Mouse (Mus musculus) fat pad, adult 2 months (tissue): ENCODE results near the gene 4930449I24Rik.
"Not testable (repeated sequence)": the region's sequence is repeated elsewhere in the genome, so short reads cannot be mapped to it uniquely, and the experiment has no call there.

ENCODE experiments used
- DNase-seq: peaks from one replicate; pipeline ENCODE4 v3.0.0-alpha.2; 2011; ENCODE audit warnings: low read depth, low spot score; ENCODE audit errors: extremely low read depth

4930449I24Rik gene

GRCm38 (mm10) chr5:146502099-146502498 lies at the start of gene 4930449I24Rik:
TSS of gene 4930449I24Rik (plus strand) at chr5:146502399.
- DNase-seq = not testable (repeated sequence)

GRCm38 (mm10) chr5:146453556-146453955 lies 48.6 kb upstream of the 4930449I24Rik start:
- DNase-seq = no peak

GRCm38 (mm10) chr5:146461612-146462011 lies 40.6 kb upstream of the 4930449I24Rik start:
- DNase-seq = no peak

- DNase-seq = no peak
Observed at GRCm38 (mm10) chr5:146466663-146467062, 35.5 kb upstream of the 4930449I24Rik start.

GRCm38 (mm10) chr5:146468311-146468710 lies 33.9 kb upstream of the 4930449I24Rik start:
- DNase-seq = no peak

GRCm38 (mm10) chr5:146470821-146471220 lies 31.4 kb upstream of the 4930449I24Rik start:
- no peak for DNase-seq

GRCm38 (mm10) chr5:146471311-146471710 lies 30.9 kb upstream of the 4930449I24Rik start:
- DNase-seq = no peak

- no peak for DNase-seq
Observed at GRCm38 (mm10) chr5:146471821-146472220, 30.4 kb upstream of the 4930449I24Rik start.

- not testable (repeated sequence) for DNase-seq
Observed at GRCm38 (mm10) chr5:146479564-146479963, 22.6 kb upstream of the 4930449I24Rik start.

GRCm38 (mm10) chr5:146481665-146482064 lies 20.5 kb upstream of the 4930449I24Rik start, which contains the start of gene Gm6408:
TSS of gene Gm6408 (plus strand) at chr5:146481965.
- DNase-seq = not testable (repeated sequence)

- DNase-seq = not testable (repeated sequence)
Observed at GRCm38 (mm10) chr5:146488959-146489358, 13.2 kb upstream of the 4930449I24Rik start.

GRCm38 (mm10) chr5:146491063-146491462 lies 11.1 kb upstream of the 4930449I24Rik start, which contains the start of gene Gm6370:
TSS of gene Gm6370 (plus strand) at chr5:146491363.
- DNase-seq = not testable (repeated sequence)

- DNase-seq = not testable (repeated sequence)
Observed at GRCm38 (mm10) chr5:146513823-146514222, 11.6 kb downstream of the 4930449I24Rik start, which contains the start of gene Gm3402. TSS of gene Gm3402 (plus strand) at chr5:146514123.

GRCm38 (mm10) chr5:146525501-146525900 lies 23.3 kb downstream of the 4930449I24Rik start, which contains the start of gene Gm3404:
TSS of gene Gm3404 (plus strand) at chr5:146525801.
- not testable (repeated sequence) for DNase-seq

GRCm38 (mm10) chr5:146537347-146537746 lies 35.1 kb downstream of the 4930449I24Rik start, which contains the start of gene Gm3409:
TSS of gene Gm3409 (plus strand) at chr5:146537647.
- not testable (repeated sequence) for DNase-seq
